Mouse (Mus musculus) thymus, adult 18-20 months (tissue): ENCODE data around the gene Cd3eap.

Experiments used
- DNase-seq, 2 experiments: peaks; one replicate each; pipeline ENCODE4 v3.0.0; 2022; ENCODE audit warnings: mixed read lengths in 2 of 2

The Cd3eap gene

DNA sequence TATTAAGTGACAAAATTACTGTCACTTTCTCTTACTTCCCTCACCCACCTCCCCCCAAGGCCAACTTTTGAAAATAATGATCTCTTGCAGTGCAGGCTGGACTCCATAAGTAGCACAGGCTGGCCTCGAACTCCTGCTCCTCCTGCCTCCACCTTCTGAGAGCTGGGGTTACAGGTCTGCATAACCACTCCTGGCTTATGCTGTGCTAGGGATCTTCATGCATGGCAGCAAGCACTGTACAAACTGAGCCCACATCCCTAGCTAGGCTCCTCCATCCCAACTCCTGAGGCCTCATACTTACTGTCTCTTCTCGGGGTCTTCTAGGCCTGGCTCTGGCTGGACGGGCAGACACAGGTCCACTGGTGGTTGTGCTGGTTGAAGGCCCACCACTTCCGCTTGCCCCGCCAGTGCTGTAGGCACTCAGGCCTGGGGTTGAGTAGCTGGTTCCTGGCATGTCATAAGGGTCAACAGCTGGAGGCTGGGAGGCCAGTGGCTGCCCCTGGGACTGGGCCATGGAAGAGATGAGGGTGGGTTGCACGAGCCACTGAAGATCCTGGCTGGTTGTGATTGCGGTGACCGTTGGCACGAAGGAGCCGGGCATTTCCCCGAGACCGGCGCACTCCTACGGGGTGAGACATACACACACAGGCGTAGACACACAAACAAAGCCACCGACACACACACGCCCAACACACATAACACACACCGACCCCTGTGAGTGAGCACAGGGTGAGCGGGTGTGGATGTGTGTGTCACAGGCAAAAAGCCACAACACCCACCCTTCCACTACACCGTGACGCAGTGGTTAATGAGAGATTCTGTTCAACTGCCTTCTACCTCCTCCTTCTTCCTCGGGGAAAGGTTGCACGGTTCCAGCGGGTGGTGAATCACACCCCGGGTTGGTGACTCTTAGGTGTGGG is 52.2 kb downstream of the Cd3eap start:
- no peak for DNase-seq
